Mouse (Mus musculus): ENCODE results near the gene Bco2.

- TF ChIP-seq CTCF (IDR thresholded peaks at IDR 0.05; ENCODE audit: low read depth) (peak; percentile 73), EP300 (optimal IDR thresholded peaks at IDR 0.05) (no peak)
These were observed 36.2 kb downstream of the Bco2 start for GRCm38 (mm10) chr9:50518781-50519180.

Measured in stomach, postnatal 0 days (tissue).